Mouse (Mus musculus) midbrain, embryonic 12.5 days (tissue): ENCODE data around the gene Ints5. TPM values are rescaled to one million over a fixed set of nuclear protein-coding genes. Genes with fewer than 3 reads are reported as not detected.
"Not testable (repeated sequence)": the region's sequence is repeated elsewhere in the genome, so short reads cannot be mapped to it uniquely, and the experiment has no call there.

Experiments used
- ATAC-seq: fragments of 200-750 bp; cut with Nextera tagmentation; 2 replicates; pipeline ENCODE4 v1.8.0; 2017; ENCODE audit warnings: low read depth, moderate TSS enrichment, moderate library complexity; ENCODE audit not compliant: low FRiP score
- H3K27ac ChIP-seq: fragments of 300-500 bp; sonication (generic); replicated peaks from 2 replicates; pipeline ENCODE4 v1.5.1; 2016; ENCODE audit warnings: mild to moderate bottlenecking
- H3K27me3 ChIP-seq: fragments of 300-500 bp; sonication (generic); 2 replicates; pipeline ENCODE4 v1.6.1; 2016; ENCODE audit warnings: mild to moderate bottlenecking
- H3K36me3 ChIP-seq: fragments of 300-500 bp; sonication (generic); 2 replicates; pipeline ENCODE4 v1.6.1; 2016
- H3K4me1 ChIP-seq: fragments of 300-500 bp; sonication (generic); 2 replicates; pipeline ENCODE4 v1.6.1; 2016
- H3K4me2 ChIP-seq: fragments of 300-500 bp; sonication (generic); replicated peaks from 2 replicates; pipeline ENCODE4 v1.6.1; 2016; ENCODE audit warnings: mild to moderate bottlenecking, moderate library complexity
- H3K4me3 ChIP-seq: fragments of 300-500 bp; sonication (generic); 2 replicates; pipeline ENCODE4 v1.5.1; 2016; ENCODE audit warnings: mild to moderate bottlenecking
- H3K9ac ChIP-seq: fragments of 300-500 bp; sonication (generic); replicated peaks from 2 replicates; pipeline ENCODE4 v1.6.1; 2016; ENCODE audit warnings: mild to moderate bottlenecking, moderate library complexity
- H3K9me3 ChIP-seq: fragments of 300-500 bp; sonication (generic); 2 replicates; pipeline ENCODE4 v1.6.1; 2016; ENCODE audit warnings: mild to moderate bottlenecking
- WGBS: fragments of 180-500 bp; shearing (Covaris S2); methylation state at CpG from one replicate; pipeline ENCODE4 v1.1.7; 2016; 5-methylcytosine and 5-hydroxymethylcytosine counted together
- polyA plus RNA-seq: library from polyadenylated mRNA; unstranded; fragments of >200 nt; fragmentation: Nextera tagmentation; extraction: Ambion mirVana; gene quantifications from 2 replicates; pipeline ENCODE4 v1.2.1, GENCODE M21; 2016

The Ints5 gene
- 46.2 and 46.6 TPM in 2 replicates for polyA plus RNA-seq

DNA sequence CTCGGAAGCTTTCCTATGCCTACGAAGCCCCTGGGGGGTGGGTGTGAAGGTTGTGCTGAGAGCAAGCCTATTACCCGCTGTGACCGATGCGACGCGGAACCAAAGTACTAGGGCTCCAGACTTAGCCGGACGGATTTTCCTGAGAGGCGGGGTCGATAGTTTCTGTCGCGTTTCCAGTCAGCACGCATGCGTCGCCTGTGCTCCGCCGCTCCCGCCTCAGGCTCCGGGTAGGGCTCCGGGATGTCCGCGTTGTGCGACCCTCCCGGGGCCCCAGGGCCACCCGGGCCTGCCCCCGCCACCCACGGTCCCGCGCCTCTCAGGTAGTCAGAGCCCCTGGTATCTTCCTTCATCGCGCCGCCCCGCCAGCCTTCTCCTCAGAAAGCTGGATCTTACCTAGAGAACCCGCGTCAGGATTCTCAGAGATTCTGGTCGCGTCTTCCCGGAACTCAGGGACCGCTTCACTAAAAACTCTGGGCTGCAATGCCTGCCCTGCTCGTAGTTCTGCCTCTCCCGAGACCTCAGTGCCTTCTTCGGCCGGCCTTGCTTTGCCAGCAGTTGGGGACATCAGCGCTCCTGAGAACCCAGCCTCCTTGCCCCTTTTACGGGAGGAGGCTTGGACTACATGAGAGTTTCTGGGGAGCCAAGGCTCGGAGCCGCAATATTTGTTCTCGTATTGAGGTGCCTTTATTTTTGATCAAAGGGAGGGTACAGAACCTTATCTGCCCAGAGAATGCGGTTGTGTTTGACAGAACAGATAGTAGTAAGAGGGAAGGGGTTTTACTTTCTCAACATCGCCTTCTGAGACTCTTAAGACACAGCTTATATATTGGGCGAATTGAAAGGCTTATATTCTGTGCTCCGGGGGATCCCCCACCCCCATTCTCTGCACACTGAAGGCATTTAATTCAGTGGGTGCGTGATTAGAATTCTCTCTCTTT, at the start of gene Ints5:
Gene Ints5, plus strand, starts transcription at position 177 of the 938 bp plus-strand sequence.
- Histone ChIP-seq H3K36me3 (peaks cover 39% of the 10 kb centered on the region), H3K9me3 (no peaks in the 10 kb centered on the region), H3K27ac (peak within 1 kb of the TSS; percentile 85), H3K4me1 (peaks cover 29% of the 10 kb centered on the region), H3K9ac (peak within 1 kb of the TSS; percentile 96), H3K4me2 (peak within 1 kb of the TSS; percentile 80), H3K27me3 (no peaks in the 10 kb centered on the region), H3K4me3 (peak within 1 kb of the TSS; percentile 87)
- WGBS, result 3% methylated on average over 54 of the region's 54 CpGs
- ATAC-seq, result peak; percentile 36

- Histone ChIP-seq H3K27ac (no peak overlapping the region), H3K9ac (no peak overlapping the region), H3K4me1 (peaks cover 16% of the 10 kb centered on the region), H3K4me3 (no peak overlapping the region), H3K27me3 (no peaks in the 10 kb centered on the region), H3K4me2 (no peak overlapping the region), H3K36me3 (peaks cover 59% of the 10 kb centered on the region), H3K9me3 (no peaks in the 10 kb centered on the region)
- WGBS, result 57% methylated on average over 5 of the region's 5 CpGs
- no peak for ATAC-seq
These were observed 48.3 kb upstream of the Ints5 start for GRCm38 (mm10) chr19:8844371-8845129.

DNA sequence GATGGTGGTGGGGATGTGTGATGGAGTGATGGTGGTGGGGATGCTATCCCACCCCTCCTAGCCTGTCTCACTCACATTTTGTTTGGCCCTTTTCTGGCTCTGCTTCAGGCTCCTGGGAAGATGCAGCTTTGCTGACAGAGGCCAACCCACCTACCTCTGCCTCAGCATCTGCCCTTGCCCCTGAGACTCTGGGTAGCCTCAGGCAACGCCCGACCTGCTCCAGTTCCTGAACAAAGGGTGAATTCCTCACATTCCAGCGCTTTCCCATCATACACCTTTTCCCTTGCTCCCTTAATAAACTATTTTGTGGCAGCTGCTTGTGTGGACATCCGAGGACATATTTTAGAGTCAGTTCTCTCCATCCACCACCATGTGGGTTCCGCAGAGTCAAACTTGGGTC, 44.4 kb upstream of the Ints5 start:
- H3K27me3 ChIP-seq, result no peaks in the 10 kb centered on the region
- no peaks in the 10 kb centered on the region for H3K4me1 ChIP-seq
- H3K36me3 ChIP-seq, result peaks cover 40% of the 10 kb centered on the region
- no peak overlapping the region for H3K9ac ChIP-seq
- WGBS, result 79% methylated on average over 5 of the region's 5 CpGs
- H3K9me3 ChIP-seq, result no peaks in the 10 kb centered on the region
- H3K4me3 ChIP-seq, result no peak overlapping the region
- no peak overlapping the region for H3K4me2 ChIP-seq
- ATAC-seq, result no peak
- no peak overlapping the region for H3K27ac ChIP-seq

GRCm38 (mm10) chr19:8850402-8850901, 42.4 kb upstream of the Ints5 start, which contains the start of gene Lrrn4cl:
Lrrn4cl (plus strand) TSS chr19:8850768.
- ATAC-seq, result no peak
- H3K4me1 ChIP-seq, result no peaks in the 10 kb centered on the region
- no peak within 1 kb of the TSS for H3K4me2 ChIP-seq
- H3K4me3 ChIP-seq, result no peak within 1 kb of the TSS
- H3K27me3 ChIP-seq, result no peaks in the 10 kb centered on the region
- no peak within 1 kb of the TSS for H3K27ac ChIP-seq
- no peaks in the 10 kb centered on the region for H3K9me3 ChIP-seq
- peaks cover 36% of the 10 kb centered on the region for H3K36me3 ChIP-seq
- WGBS, result 43% methylated on average over 7 of the region's 7 CpGs
- H3K9ac ChIP-seq, result no peak within 1 kb of the TSS

- H3K27me3 ChIP-seq, result 0 out of 2 replicates have a peak, but pooled peaks cover 2% of the 10 kb centered on the region
- 60% methylated on average over 7 of the region's 7 CpGs for WGBS
- no peak overlapping the region for H3K27ac ChIP-seq
- peaks cover 24% of the 10 kb centered on the region for H3K36me3 ChIP-seq
- H3K4me3 ChIP-seq, result no peak overlapping the region
- no peaks in the 10 kb centered on the region for H3K9me3 ChIP-seq
- ATAC-seq, result no peak
- no peaks in the 10 kb centered on the region for H3K4me1 ChIP-seq
- H3K9ac ChIP-seq, result no peak overlapping the region
- H3K4me2 ChIP-seq, result no peak overlapping the region
These were observed 41.2 kb upstream of the Ints5 start for GRCm38 (mm10) chr19:8851639-8852038.

GRCm38 (mm10) chr19:8852236-8852928, 40.4 kb upstream of the Ints5 start:
- no peak overlapping the region for H3K27ac ChIP-seq
- 58% methylated on average over 10 of the region's 10 CpGs for WGBS
- no peak for ATAC-seq
- no peak overlapping the region for H3K4me2 ChIP-seq
- H3K4me3 ChIP-seq, result no peak overlapping the region
- no peaks in the 10 kb centered on the region for H3K9me3 ChIP-seq
- H3K9ac ChIP-seq, result no peak overlapping the region
- peaks cover 17% of the 10 kb centered on the region for H3K36me3 ChIP-seq
- 0 out of 2 replicates have a peak, but pooled peaks cover 2% of the 10 kb centered on the region for H3K27me3 ChIP-seq
- H3K4me1 ChIP-seq, result no peaks in the 10 kb centered on the region

DNA sequence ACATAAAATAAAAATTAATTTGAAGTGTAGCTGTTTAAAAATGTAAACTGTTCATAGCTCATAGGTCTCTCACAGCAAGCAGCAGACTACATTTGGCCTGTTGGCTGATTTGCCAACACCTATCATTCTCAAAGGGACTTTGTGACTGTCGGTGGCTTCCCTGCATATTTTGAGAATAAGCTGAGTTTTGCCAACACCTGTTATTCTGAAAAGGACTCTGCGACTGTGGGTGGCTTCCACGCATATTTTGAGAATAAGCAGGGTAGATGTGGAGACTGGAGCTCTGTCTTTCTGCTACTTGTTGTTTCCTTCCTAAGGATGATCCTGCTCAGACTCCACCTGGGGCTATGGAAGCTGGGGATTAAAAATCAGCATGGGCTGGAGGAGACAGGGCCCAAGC, 39.7 kb upstream of the Ints5 start:
- 86% methylated on average over 3 of the region's 3 CpGs for WGBS

DNA sequence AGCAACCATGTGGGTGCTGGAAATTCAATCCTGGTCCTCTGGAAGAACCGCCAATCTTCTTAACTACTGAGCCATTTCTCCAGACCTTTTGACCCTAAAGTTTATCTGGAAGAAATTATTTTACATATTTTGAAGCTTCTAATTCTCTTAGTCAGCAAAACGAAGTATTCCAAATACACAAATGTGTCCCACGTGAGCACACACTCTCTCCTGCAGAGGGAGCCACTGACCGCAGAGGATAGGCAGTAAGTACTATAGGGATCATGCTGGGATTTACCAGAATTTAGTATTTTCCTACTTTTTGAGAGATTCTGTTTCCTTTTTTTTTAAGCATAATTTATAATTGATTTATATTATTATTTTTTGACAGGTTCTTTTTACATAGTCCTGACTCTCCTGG, 35.1 kb upstream of the Ints5 start:
- no peaks in the 10 kb centered on the region for H3K36me3 ChIP-seq
- no peak for ATAC-seq
- no peak overlapping the region for H3K9ac ChIP-seq
- H3K4me2 ChIP-seq, result no peak overlapping the region
- H3K27ac ChIP-seq, result no peak overlapping the region
- H3K4me1 ChIP-seq, result no peaks in the 10 kb centered on the region
- no peak overlapping the region for H3K4me3 ChIP-seq
- 38% methylated on average over 4 of the region's 4 CpGs for WGBS
- H3K27me3 ChIP-seq, result 0 out of 2 replicates have a peak, but pooled peaks cover 2% of the 10 kb centered on the region
- no peaks in the 10 kb centered on the region for H3K9me3 ChIP-seq

More for the DNA sequence above, 39.7 kb upstream of the Ints5 start:
- no peak overlapping the region for H3K9ac ChIP-seq
- peaks cover 10% of the 10 kb centered on the region; the same call in 1 of the 2 replicates for H3K36me3 ChIP-seq
- H3K4me1 ChIP-seq, result no peaks in the 10 kb centered on the region
- 0 out of 2 replicates have a peak, but pooled peaks cover 2% of the 10 kb centered on the region for H3K27me3 ChIP-seq
- H3K4me3 ChIP-seq, result no peak overlapping the region
- no peak overlapping the region for H3K27ac ChIP-seq
- ATAC-seq, result no peak
- H3K9me3 ChIP-seq, result no peaks in the 10 kb centered on the region
- H3K4me2 ChIP-seq, result no peak overlapping the region

DNA sequence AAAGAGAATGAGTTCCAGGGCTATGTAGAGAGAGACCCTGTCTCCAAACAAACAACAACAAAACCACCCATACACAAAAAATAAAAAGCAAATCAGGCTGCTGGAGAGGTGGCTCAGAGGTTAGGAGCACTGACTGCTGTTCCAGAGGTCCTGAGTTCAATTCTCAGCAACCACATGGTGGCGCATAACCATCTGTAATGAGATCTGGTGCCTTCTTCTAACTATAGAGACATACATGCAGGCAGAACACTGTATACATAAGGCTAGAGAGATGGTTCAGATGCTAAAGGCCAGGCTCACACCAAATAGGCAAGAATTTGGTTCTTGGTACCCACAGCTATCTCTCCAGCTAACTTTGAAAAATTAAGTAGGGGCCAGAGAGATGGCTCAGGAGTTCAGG, 33.8 kb upstream of the Ints5 start:
- no peak overlapping the region for H3K4me2 ChIP-seq
- H3K36me3 ChIP-seq, result no peaks in the 10 kb centered on the region
- WGBS, result 20% methylated on average over 1 of the region's 1 CpGs
- no peak for ATAC-seq
- no peaks in the 10 kb centered on the region for H3K4me1 ChIP-seq
- H3K9me3 ChIP-seq, result no peaks in the 10 kb centered on the region
- H3K27me3 ChIP-seq, result 0 out of 2 replicates have a peak, but pooled peaks cover 2% of the 10 kb centered on the region
- H3K27ac ChIP-seq, result no peak overlapping the region
- no peak overlapping the region for H3K9ac ChIP-seq
- H3K4me3 ChIP-seq, result no peak overlapping the region

DNA sequence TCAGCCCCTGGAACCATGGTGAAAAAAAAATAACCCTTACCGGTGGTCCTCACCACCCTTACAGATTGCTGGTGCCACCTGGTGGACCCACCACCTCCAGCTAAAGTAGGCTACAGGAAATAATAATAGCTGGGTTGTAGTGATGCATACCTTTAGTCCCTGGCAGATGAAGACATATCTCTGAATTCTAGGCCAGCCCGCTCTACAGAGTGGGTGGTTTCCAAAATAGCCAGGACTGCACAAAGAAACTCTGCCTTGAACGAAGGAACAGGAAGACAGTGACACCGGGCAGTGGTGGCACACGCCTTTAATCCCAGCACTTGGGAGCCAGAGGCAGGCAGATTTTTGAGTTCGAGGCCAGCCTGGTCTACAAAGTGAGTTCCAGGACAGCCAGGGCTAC, 28.5 kb upstream of the Ints5 start:
- Histone ChIP-seq H3K9me3 (no peaks in the 10 kb centered on the region), H3K27me3 (no peaks in the 10 kb centered on the region), H3K4me3 (no peak overlapping the region), H3K27ac (no peak overlapping the region), H3K4me1 (no peaks in the 10 kb centered on the region), H3K36me3 (no peaks in the 10 kb centered on the region), H3K9ac (no peak overlapping the region), H3K4me2 (no peak overlapping the region)
- no peak for ATAC-seq
- 86% methylated on average over 6 of the region's 6 CpGs for WGBS

DNA sequence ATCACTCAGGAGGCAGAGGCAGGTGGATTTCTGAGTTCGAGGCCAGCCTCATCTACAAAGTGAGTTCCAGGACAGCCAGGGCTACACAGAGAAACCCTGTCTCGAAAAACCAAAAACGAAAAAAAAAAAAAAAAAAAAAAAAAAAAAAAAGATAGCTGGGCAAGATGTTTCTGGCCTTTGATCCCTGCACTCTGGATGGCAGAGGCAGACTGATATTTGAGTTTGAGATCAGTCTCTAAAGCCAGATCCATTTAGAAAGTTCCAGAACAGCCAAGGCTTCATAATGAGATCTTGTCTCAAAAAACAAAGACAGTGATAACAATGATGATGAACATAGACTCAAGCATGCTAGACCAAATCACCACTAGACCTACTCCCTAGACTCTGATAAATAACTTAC, 22.4 kb upstream of the Ints5 start:
- WGBS, result 82% methylated on average over 3 of the region's 3 CpGs
- H3K27ac ChIP-seq, H3K9me3 ChIP-seq, ATAC-seq, H3K4me2 ChIP-seq, H3K9ac ChIP-seq, H3K27me3 ChIP-seq, H3K4me3 ChIP-seq: not testable (repeated sequence)
- Histone ChIP-seq H3K4me1 (peaks cover 13% of the 10 kb centered on the region), H3K36me3 (peaks cover 24% of the 10 kb centered on the region)
